13 mouse cellular contexts compared by ENCODE assay signal in the genomic region with DNA sequence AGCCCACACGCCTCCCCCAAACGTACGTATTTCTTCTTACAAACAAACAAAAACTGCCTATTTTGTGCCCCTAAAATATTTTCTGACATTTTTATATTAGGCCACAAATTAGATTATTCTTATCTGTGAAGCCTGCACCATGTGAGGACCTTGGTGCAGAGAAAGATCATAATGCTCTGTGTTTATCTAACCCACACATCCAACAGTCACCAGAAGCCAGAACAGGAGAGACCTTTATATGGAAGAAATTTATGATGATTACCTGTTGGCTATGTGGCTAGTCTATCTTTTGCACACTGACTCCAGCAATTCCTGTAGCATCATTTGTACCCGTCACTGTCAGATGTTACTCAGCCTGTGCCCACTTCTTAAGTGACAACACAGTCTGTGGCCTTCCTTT.
"Had no signal": no experiment of that assay in that cellular context is flagged by ENCODE, and none has a peak within 500 bp of the region (broad histone marks: within the 10 kb centered on the region; RNA-seq: fewer than 3 reads in every experiment).

No protein-coding gene starts in this region.

- DNase-seq: kidney, adult 8-10 months; kidney, postnatal 25 days; lung, adult 2 months; lung, postnatal 4 days; right cerebral cortex, adult 18-20 months; right cerebral cortex, postnatal 25 days had no signal

- H3K4me1 ChIP-seq: limb, embryonic 10.5 days; megakaryocyte, embryonic 14.5 days; midbrain, embryonic 12.5 days had no signal

- H3K27ac ChIP-seq: limb, embryonic 10.5 days; midbrain, embryonic 12.5 days; stomach, postnatal 0 days had no signal

- H3K9me3 ChIP-seq: limb, embryonic 10.5 days; megakaryocyte, embryonic 14.5 days; midbrain, embryonic 12.5 days had no signal

- H3K4me2 ChIP-seq: midbrain, embryonic 12.5 days had no signal

- H3K27me3 ChIP-seq: megakaryocyte, embryonic 14.5 days; midbrain, embryonic 12.5 days had no signal

- H3K36me3 ChIP-seq: limb, embryonic 10.5 days; midbrain, embryonic 12.5 days had no signal

- ATAC-seq: intestine, postnatal 0 days; lung, postnatal 0 days; midbrain, embryonic 16.5 days had no signal

- H3K9ac ChIP-seq: midbrain, embryonic 12.5 days had no signal

- H3K4me3 ChIP-seq: limb, embryonic 10.5 days; megakaryocyte, embryonic 14.5 days; midbrain, embryonic 12.5 days had no signal
